Comparison of ENCODE assay signal across 31 mouse cellular contexts in genomic region chr2:164673987-164674386, GRCm38 (mm10). TPM values are rescaled to one million over a fixed set of nuclear protein-coding genes. Genes with fewer than 3 reads are reported as not detected.
"Had no signal": no experiment of that assay in that cellular context is flagged by ENCODE, and none has a peak within 500 bp of the region (broad histone marks: within the 10 kb centered on the region; RNA-seq: fewer than 3 reads in every experiment).

TSS of gene Wfdc11 (minus strand) at chr2:164674087.

- H3K36me3 ChIP-seq: limb, embryonic 10.5 days; limb, embryonic 13.5 days; liver, embryonic 12.5 days; liver, embryonic 15.5 days; lung, embryonic 15.5 days; midbrain, embryonic 10.5 days; midbrain, embryonic 13.5 days; neural tube, embryonic 13.5 days had no signal

- ATAC-seq: intestine, embryonic 16.5 days; liver, embryonic 12.5 days; midbrain, embryonic 13.5 days; midbrain, embryonic 16.5 days had no signal

- H3K4me2 ChIP-seq: limb, embryonic 13.5 days; liver, embryonic 12.5 days; liver, embryonic 15.5 days; lung, embryonic 15.5 days; midbrain, embryonic 13.5 days; neural tube, embryonic 13.5 days had no signal

- DNase-seq: kidney, adult 18-20 months; kidney, adult 9 months; kidney, postnatal 25 days; layer of hippocampus, adult 9-11 months; liver; lung, adult 18-20 months; lung, postnatal 10 days; lung, postnatal 36 days; retina, postnatal 1 day; right cerebral cortex, postnatal 14 days; thymus, postnatal 25 days had no signal

- H3K27me3 ChIP-seq: limb, embryonic 13.5 days; liver, embryonic 12.5 days; liver, embryonic 15.5 days; lung, embryonic 15.5 days; midbrain, embryonic 13.5 days; neural tube, embryonic 13.5 days had no signal

- H3K4me3 ChIP-seq: layer of hippocampus, adult 2 months; limb, embryonic 10.5 days; limb, embryonic 13.5 days; liver, embryonic 12.5 days; liver, embryonic 15.5 days; lung, embryonic 15.5 days; megakaryocyte, embryonic 14.5 days; midbrain, embryonic 10.5 days; midbrain, embryonic 13.5 days; myocyte; neural tube, embryonic 13.5 days had no signal

- H3K9ac ChIP-seq: limb, embryonic 13.5 days; liver, embryonic 12.5 days; liver, embryonic 15.5 days; lung, embryonic 15.5 days; midbrain, embryonic 13.5 days; neural tube, embryonic 13.5 days had no signal

- H3K9me3 ChIP-seq: limb, embryonic 10.5 days; limb, embryonic 13.5 days; liver, embryonic 12.5 days; liver, embryonic 15.5 days; lung, embryonic 15.5 days; midbrain, embryonic 10.5 days; neural tube, embryonic 13.5 days had no signal

- H3K27ac ChIP-seq: kidney, postnatal 0 days; layer of hippocampus, adult 2 months; limb, embryonic 10.5 days; limb, embryonic 13.5 days; liver, embryonic 12.5 days; liver, embryonic 15.5 days; lung, embryonic 15.5 days; midbrain, embryonic 10.5 days; midbrain, embryonic 13.5 days; neural tube, embryonic 13.5 days had no signal

RNA-seq across cellular contexts. Expression of gene Wfdc11, which starts in this region (rescaled TPM):
- polyA plus RNA-seq: intestine, embryonic 16.5 days; kidney, postnatal 0 days; large intestine, adult 2 months; limb, embryonic 10.5 days; limb, embryonic 13.5 days; liver, embryonic 12.5 days; liver, embryonic 15.5 days; lung, embryonic 15.5 days; midbrain, embryonic 10.5 days; midbrain, embryonic 13.5 days; midbrain, embryonic 16.5 days; myocyte; neural tube, embryonic 13.5 days; small intestine, adult 2 months; spleen, adult 2 months; stomach, embryonic 16.5 days; testis, adult 2 months; thymus, postnatal 0 days had no signal
